Mouse (Mus musculus) embryonic facial prominence, embryonic 11.5 days (tissue): ENCODE results near the gene Taar4. TPM values are rescaled to one million over a fixed set of nuclear protein-coding genes. Genes with fewer than 3 reads are reported as not detected.

Experiments used
- polyA plus RNA-seq: library from polyadenylated mRNA; unstranded; fragments of >200 nt; fragmentation: Nextera tagmentation; extraction: Ambion mirVana; gene quantifications from 2 replicates; pipeline ENCODE4 v1.2.1, GENCODE M21; 2014

Taar4 gene
- polyA plus RNA-seq, 1 experiment from 2014 or later, result not detected

Other genes with a start within 250 kb of the Taar4 start
- 126 and 139 TPM in 2 replicates for gene Rps12, start 173.2 kb upstream of the Taar4 start, polyA plus RNA-seq
- 21.5 and 22.5 TPM in 2 replicates for gene Slc18b1, start 163.5 kb upstream of the Taar4 start, polyA plus RNA-seq
- not detected in 2 replicates for gene Vnn3, start 109.0 kb upstream of the Taar4 start, polyA plus RNA-seq
- gene Vnn1, start 65.8 kb upstream of the Taar4 start, polyA plus RNA-seq, result 1.4 and 1.6 TPM in 2 replicates
- gene Taar1, start 40.1 kb upstream of the Taar4 start, polyA plus RNA-seq, result not detected in 2 replicates
- gene Taar2, start 21.9 kb upstream of the Taar4 start, polyA plus RNA-seq, result not detected in 2 replicates
- gene Taar3, start 10.9 kb upstream of the Taar4 start, polyA plus RNA-seq, result not detected in 2 replicates
- gene Taar5, start 10.2 kb downstream of the Taar4 start, polyA plus RNA-seq, result not detected in 2 replicates
- not detected in 2 replicates for gene Taar6, start 25.2 kb downstream of the Taar4 start, polyA plus RNA-seq
- not detected in 2 replicates for gene Taar7a, start 33.0 kb downstream of the Taar4 start, polyA plus RNA-seq
- gene Taar7b, start 39.4 kb downstream of the Taar4 start, polyA plus RNA-seq, result not detected in 2 replicates
- 0.20 TPM in 1 of 2 replicates, not detected in the other for gene Taar7d, start 66.7 kb downstream of the Taar4 start, polyA plus RNA-seq
- gene Taar7e, start 77.1 kb downstream of the Taar4 start, polyA plus RNA-seq, result not detected in 2 replicates
- not detected in 2 replicates for gene Taar7f, start 89.0 kb downstream of the Taar4 start, polyA plus RNA-seq
- gene Taar8a, start 116.0 kb downstream of the Taar4 start, polyA plus RNA-seq, result not detected in 2 replicates
- gene Taar8b, start 131.8 kb downstream of the Taar4 start, polyA plus RNA-seq, result not detected in 2 replicates
- gene Taar8c, start 141.4 kb downstream of the Taar4 start, polyA plus RNA-seq, result not detected in 2 replicates
- not detected in 2 replicates for gene Taar9, start 149.0 kb downstream of the Taar4 start, polyA plus RNA-seq
- 76.4 and 79.4 TPM in 2 replicates for gene Stx7, start 188.8 kb downstream of the Taar4 start, polyA plus RNA-seq